Mouse (Mus musculus): ENCODE measurements around the gene Ttc27. TPM values are rescaled to one million over a fixed set of nuclear protein-coding genes. Genes with fewer than 3 reads are reported as not detected.

The Ttc27 gene
- polyA plus RNA-seq, 1 experiment from 2014 or later = 8.7 TPM

GRCm38 (mm10) chr17:74786198-74786734 lies 68.7 kb downstream of the Ttc27 start:
- Histone ChIP-seq H3K4me2 (replicated peaks; ENCODE audit: low read depth) (no peak overlapping the region), H3K27ac (ENCODE audit: low read depth, low read length) (no peak overlapping the region), H3K4me1 (replicated peaks; ENCODE audit: control insufficient read depth, insufficient read depth, low read length) (no peaks in the 10 kb centered on the region), H3K9me3 (ENCODE audit: control insufficient read depth) (no peaks in the 10 kb centered on the region), H3K27me3 (replicated peaks; ENCODE audit: control insufficient read depth, insufficient read depth, low read length) (no peaks in the 10 kb centered on the region), H3K36me3 (ENCODE audit: control insufficient read depth, insufficient read depth) (no peaks in the 10 kb centered on the region), H3K4me3 (ENCODE audit: low read depth, low read length) (no peak overlapping the region), H3K9ac (ENCODE audit: low read depth, low read length) (no peak overlapping the region)
- no peak for TF ChIP-seq CTCF (IDR thresholded peaks at IDR 0.05; ENCODE audit: low read depth)
- no peak for ATAC-seq
- WGBS = 81% methylated on average over 10 of the region's 10 CpGs

- Histone ChIP-seq H3K4me2 (replicated peaks; ENCODE audit: low read depth) (no peak overlapping the region), H3K9ac (ENCODE audit: low read depth, low read length) (no peak overlapping the region), H3K27me3 (replicated peaks; ENCODE audit: control insufficient read depth, insufficient read depth, low read length) (no peaks in the 10 kb centered on the region), H3K9me3 (ENCODE audit: control insufficient read depth) (no peaks in the 10 kb centered on the region), H3K27ac (ENCODE audit: low read depth, low read length) (no peak overlapping the region), H3K36me3 (ENCODE audit: control insufficient read depth, insufficient read depth) (no peaks in the 10 kb centered on the region), H3K4me3 (ENCODE audit: low read depth, low read length) (no peak overlapping the region), H3K4me1 (replicated peaks; ENCODE audit: control insufficient read depth, insufficient read depth, low read length) (no peaks in the 10 kb centered on the region)
- WGBS = 84% methylated on average over 14 of the region's 14 CpGs
- no peak for TF ChIP-seq CTCF (IDR thresholded peaks at IDR 0.05; ENCODE audit: low read depth)
- no peak for ATAC-seq
Measured at GRCm38 (mm10) chr17:74796023-74796699, 78.6 kb downstream of the Ttc27 start.

DNA sequence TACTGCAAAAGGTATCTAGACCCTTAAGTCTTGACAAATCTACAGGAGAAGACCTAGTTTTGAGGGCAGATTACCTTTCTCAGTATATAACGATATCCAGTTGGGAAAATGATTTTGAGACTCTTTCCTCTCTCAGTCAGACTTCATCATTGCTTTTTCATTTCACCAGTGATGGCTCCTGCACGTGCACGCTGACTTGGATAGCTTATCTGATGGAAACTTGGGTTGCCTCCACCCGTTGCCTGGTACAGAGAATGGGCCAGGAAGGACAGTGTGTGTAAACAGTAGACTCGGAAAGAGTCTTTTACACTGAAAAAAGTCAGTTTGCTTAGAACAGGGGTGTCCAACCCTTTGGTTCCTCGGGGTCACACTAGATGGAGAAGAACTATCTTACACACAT lies 82.3 kb downstream of the Ttc27 start:
- no peak overlapping the region for H3K9ac ChIP-seq (ENCODE audit: low read depth, low read length)
- no peaks in the 10 kb centered on the region for H3K4me1 ChIP-seq (replicated peaks; ENCODE audit: control insufficient read depth, insufficient read depth, low read length)
- no peak overlapping the region for H3K4me3 ChIP-seq (ENCODE audit: low read depth, low read length)
- no peaks in the 10 kb centered on the region for H3K9me3 ChIP-seq (ENCODE audit: control insufficient read depth)
- H3K27me3 ChIP-seq (replicated peaks; ENCODE audit: control insufficient read depth, insufficient read depth, low read length) = no peaks in the 10 kb centered on the region
- no peak for ATAC-seq
- H3K4me2 ChIP-seq (replicated peaks; ENCODE audit: low read depth) = no peak overlapping the region
- no peak overlapping the region for H3K27ac ChIP-seq (ENCODE audit: low read depth, low read length)
- 72% methylated on average over 6 of the region's 6 CpGs for WGBS
- H3K36me3 ChIP-seq (ENCODE audit: control insufficient read depth, insufficient read depth) = no peaks in the 10 kb centered on the region
- no peak for TF ChIP-seq CTCF (IDR thresholded peaks at IDR 0.05; ENCODE audit: low read depth)

GRCm38 (mm10) chr17:74802765-74803164 lies 85.2 kb downstream of the Ttc27 start:
- Histone ChIP-seq H3K9me3 (ENCODE audit: control insufficient read depth) (no peaks in the 10 kb centered on the region), H3K27me3 (replicated peaks; ENCODE audit: control insufficient read depth, insufficient read depth, low read length) (no peaks in the 10 kb centered on the region), H3K9ac (ENCODE audit: low read depth, low read length) (no peak overlapping the region), H3K36me3 (ENCODE audit: control insufficient read depth, insufficient read depth) (no peaks in the 10 kb centered on the region), H3K27ac (ENCODE audit: low read depth, low read length) (no peak overlapping the region), H3K4me1 (replicated peaks; ENCODE audit: control insufficient read depth, insufficient read depth, low read length) (no peaks in the 10 kb centered on the region), H3K4me2 (replicated peaks; ENCODE audit: low read depth) (no peak overlapping the region), H3K4me3 (ENCODE audit: low read depth, low read length) (no peak overlapping the region)
- 78% methylated on average over 4 of the region's 4 CpGs for WGBS
- no peak for ATAC-seq
- no peak for TF ChIP-seq CTCF (IDR thresholded peaks at IDR 0.05; ENCODE audit: low read depth)

- H3K27me3 ChIP-seq (replicated peaks; ENCODE audit: control insufficient read depth, insufficient read depth, low read length) = no peaks in the 10 kb centered on the region
- 91% methylated on average over 2 of the region's 2 CpGs for WGBS
- ATAC-seq = no peak
Measured at GRCm38 (mm10) chr17:74803835-74804234, 86.3 kb downstream of the Ttc27 start.

DNA sequence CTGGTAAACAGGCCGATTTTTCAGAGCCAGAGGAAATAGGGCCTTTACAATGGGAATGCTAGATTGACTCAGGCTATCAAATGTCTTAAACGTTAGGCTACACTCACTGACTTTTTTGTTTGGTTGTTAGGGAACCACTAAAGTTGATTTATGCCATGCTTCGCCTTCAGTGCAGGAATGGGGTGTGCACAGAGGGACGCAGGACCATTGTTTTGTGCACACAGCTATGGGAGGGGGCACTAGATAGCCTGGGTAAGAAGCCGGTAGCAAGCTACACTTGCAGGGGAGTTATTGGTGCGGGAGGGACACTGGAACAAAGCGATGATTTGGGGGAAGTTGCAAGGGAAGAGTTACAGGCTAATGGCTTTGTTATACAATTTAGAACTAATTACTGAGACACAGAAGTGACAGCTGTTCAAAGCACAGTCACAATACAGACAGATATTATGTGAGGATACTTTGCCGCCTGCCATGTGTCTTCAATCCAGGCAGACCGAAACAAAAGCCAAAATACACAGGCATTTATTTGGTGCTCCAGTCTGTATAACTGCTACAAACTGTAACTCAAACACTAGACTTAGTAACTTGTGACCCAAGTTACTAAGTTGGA lies 86.9 kb downstream of the Ttc27 start:
- Histone ChIP-seq H3K4me3 (ENCODE audit: low read depth, low read length) (no peak overlapping the region), H3K27me3 (replicated peaks; ENCODE audit: control insufficient read depth, insufficient read depth, low read length) (no peaks in the 10 kb centered on the region), H3K9ac (ENCODE audit: low read depth, low read length) (no peak overlapping the region), H3K4me2 (replicated peaks; ENCODE audit: low read depth) (no peak overlapping the region), H3K9me3 (ENCODE audit: control insufficient read depth) (no peaks in the 10 kb centered on the region), H3K4me1 (replicated peaks; ENCODE audit: control insufficient read depth, insufficient read depth, low read length) (no peaks in the 10 kb centered on the region), H3K36me3 (ENCODE audit: control insufficient read depth, insufficient read depth) (no peaks in the 10 kb centered on the region), H3K27ac (ENCODE audit: low read depth, low read length) (no peak overlapping the region)
- no peak for TF ChIP-seq CTCF (IDR thresholded peaks at IDR 0.05; ENCODE audit: low read depth)
- ATAC-seq = no peak
- 61% methylated on average over 9 of the region's 9 CpGs for WGBS

More at GRCm38 (mm10) chr17:74803835-74804234, 86.3 kb downstream of the Ttc27 start:
- no peaks in the 10 kb centered on the region for H3K36me3 ChIP-seq (ENCODE audit: control insufficient read depth, insufficient read depth)
- H3K4me2 ChIP-seq (replicated peaks; ENCODE audit: low read depth) = no peak overlapping the region
- no peaks in the 10 kb centered on the region for H3K4me1 ChIP-seq (replicated peaks; ENCODE audit: control insufficient read depth, insufficient read depth, low read length)
- TF ChIP-seq CTCF (IDR thresholded peaks at IDR 0.05; ENCODE audit: low read depth) = no peak
- no peak overlapping the region for H3K4me3 ChIP-seq (ENCODE audit: low read depth, low read length)
- no peak overlapping the region for H3K27ac ChIP-seq (ENCODE audit: low read depth, low read length)
- H3K9ac ChIP-seq (ENCODE audit: low read depth, low read length) = no peak overlapping the region
- no peaks in the 10 kb centered on the region for H3K9me3 ChIP-seq (ENCODE audit: control insufficient read depth)

Data from intestine, postnatal 0 days (tissue).